Mouse (Mus musculus): Measurements from ENCODE around the gene Rnf34. TPM values are rescaled to one million over a fixed set of nuclear protein-coding genes. Genes with fewer than 3 reads are reported as not detected.

Gene Rnf34
- total RNA-seq (2017): 21.6 and 21.7 TPM in 2 replicates

- peak; percentile 97 to 98 for ATAC-seq (replicated peaks in 1 of 2; ENCODE audit: insufficient read depth in 1 of 2, low FRiP score in 2 of 2, low TSS enrichment in 1 of 2, low read depth in 1 of 2, poor library complexity in 2 of 2, severe bottlenecking in 2 of 2)
These were observed at the start of gene Rnf34 for GRCm38 (mm10) chr5:122849521-122850318. Gene Rnf34 (plus strand): TSS chr5:122850048.

DNA sequence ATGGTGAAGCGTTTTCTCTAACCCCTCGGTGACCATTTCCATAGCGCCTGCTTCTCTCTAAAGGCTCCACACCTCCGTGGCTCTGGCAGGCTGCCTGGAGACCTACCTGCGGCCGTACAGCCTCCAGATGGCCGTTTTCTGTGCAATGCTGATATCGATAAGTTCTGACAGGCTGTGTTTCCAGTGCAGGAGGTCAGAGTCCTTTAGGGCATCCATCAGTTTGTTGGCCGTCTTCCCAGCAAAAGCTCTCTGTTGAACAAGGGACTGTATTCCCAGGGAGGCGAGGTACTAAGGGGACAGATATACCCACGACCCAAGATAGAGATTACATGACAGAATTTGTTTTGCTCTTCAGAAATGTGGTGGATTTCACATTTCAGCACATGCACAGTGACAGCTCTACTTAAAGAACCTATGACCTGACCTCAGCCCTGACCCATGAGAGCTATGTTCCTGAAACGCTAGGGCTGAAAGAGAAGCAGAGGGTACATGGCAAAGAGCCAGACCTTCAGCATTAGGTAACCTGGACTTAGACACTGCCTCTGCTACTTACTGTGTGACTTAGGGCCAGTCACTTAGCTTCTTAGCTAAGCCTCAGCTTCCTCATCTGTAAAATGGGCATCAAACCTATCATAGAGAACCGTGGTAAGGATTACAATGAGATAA, 49.4 kb upstream of the Rnf34 start:
- no peak for ATAC-seq (replicated peaks in 1 of 2; ENCODE audit: insufficient read depth in 1 of 2, low FRiP score in 2 of 2, low TSS enrichment in 1 of 2, low read depth in 1 of 2, poor library complexity in 2 of 2, severe bottlenecking in 2 of 2)

DNA sequence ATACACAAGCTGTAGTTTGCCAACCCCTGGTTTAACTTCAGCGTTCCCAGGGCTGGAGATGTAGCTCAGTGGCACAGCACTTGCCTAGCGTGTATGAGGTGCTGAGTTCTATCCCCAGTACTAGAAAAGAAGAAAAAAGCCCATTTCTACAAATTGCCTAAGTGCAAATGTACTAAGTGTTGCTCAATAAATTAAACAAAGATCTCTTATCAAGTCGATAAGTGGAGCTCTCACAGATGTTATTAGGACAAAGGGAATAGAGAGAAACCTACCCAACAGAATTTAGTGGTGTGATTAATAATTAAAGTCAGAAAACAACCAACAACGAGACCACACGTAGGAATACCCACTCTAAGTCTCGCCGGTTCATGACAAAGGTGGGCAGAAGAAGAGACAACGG, 48.2 kb upstream of the Rnf34 start:
- ATAC-seq (replicated peaks in 1 of 2; ENCODE audit: insufficient read depth in 1 of 2, low FRiP score in 2 of 2, low TSS enrichment in 1 of 2, low read depth in 1 of 2, poor library complexity in 2 of 2, severe bottlenecking in 2 of 2): no peak

- ATAC-seq (replicated peaks in 1 of 2; ENCODE audit: insufficient read depth in 1 of 2, low FRiP score in 2 of 2, low TSS enrichment in 1 of 2, low read depth in 1 of 2, poor library complexity in 2 of 2, severe bottlenecking in 2 of 2): no peak
These were observed 47.1 kb upstream of the Rnf34 start for GRCm38 (mm10) chr5:122802706-122803105.

DNA sequence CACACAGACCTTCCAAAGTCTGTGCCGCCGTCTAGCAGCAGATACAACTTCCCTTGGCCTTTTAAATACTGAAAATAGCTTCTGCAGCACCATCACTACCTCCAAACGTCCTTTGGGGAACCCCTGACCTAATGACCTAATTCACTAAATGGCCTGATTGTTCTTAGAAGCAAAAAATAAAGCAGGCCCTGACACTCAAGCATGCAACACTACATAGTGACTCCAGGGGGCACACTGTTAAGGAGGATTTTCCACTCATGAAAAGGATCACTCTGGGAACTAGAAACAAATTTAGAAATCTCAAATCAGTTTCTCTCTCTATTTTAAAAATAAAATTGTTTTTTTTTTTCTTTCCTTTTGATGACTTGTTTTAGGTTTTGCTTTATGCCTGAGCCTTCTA, 44.3 kb upstream of the Rnf34 start:
- ATAC-seq (replicated peaks in 1 of 2; ENCODE audit: insufficient read depth in 1 of 2, low FRiP score in 2 of 2, low TSS enrichment in 1 of 2, low read depth in 1 of 2, poor library complexity in 2 of 2, severe bottlenecking in 2 of 2): no peak

DNA sequence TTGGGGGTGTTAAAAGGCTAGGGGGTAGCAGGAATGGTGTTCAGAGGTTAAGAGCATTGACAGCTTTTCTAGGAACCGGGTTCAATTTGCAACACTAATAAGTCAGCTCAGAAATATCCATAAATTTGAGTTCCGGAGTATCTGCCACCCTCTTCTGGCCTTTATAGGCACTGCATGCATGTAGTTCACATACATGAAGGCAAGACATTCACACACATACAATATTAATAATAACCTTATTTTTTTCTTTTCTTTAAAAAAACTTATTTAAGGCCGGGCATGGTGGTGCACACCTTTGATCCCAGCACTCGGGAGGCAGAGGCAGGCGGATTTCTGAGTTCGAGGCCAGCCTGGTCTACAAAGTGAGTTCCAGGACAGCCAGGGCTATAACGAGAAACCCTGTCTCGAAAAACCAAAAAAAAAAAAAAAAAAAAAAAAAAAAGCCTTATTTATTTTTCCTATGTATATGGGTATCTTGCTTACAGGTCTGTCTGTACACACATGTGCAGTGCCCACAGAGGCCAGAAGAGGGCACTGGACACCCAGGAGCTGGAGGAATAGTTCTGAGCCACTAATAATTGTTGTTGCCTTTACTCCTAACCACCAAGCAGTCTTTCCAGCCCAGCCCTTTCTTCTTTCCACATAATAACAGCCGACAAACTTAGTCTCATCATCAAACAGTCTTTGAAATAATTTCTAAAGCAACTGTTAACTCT, 38.3 kb upstream of the Rnf34 start:
- ATAC-seq (replicated peaks in 1 of 2; ENCODE audit: insufficient read depth in 1 of 2, low FRiP score in 2 of 2, low TSS enrichment in 1 of 2, low read depth in 1 of 2, poor library complexity in 2 of 2, severe bottlenecking in 2 of 2): peak; percentile 75 to 78; a peak in 3 of 4 replicates

GRCm38 (mm10) chr5:122812699-122813098, 37.1 kb upstream of the Rnf34 start:
- no peak for ATAC-seq (replicated peaks in 1 of 2; ENCODE audit: insufficient read depth in 1 of 2, low FRiP score in 2 of 2, low TSS enrichment in 1 of 2, low read depth in 1 of 2, poor library complexity in 2 of 2, severe bottlenecking in 2 of 2)

GRCm38 (mm10) chr5:122820777-122821523, 28.9 kb upstream of the Rnf34 start, which contains the start of gene Anapc5:
Gene Anapc5 (minus strand): TSS chr5:122821339.
- ATAC-seq (replicated peaks in 1 of 2; ENCODE audit: insufficient read depth in 1 of 2, low FRiP score in 2 of 2, low TSS enrichment in 1 of 2, low read depth in 1 of 2, poor library complexity in 2 of 2, severe bottlenecking in 2 of 2): peak; percentile 95 to 99

- peak; percentile 43 to 50; a peak in 3 of 4 replicates for ATAC-seq (replicated peaks in 1 of 2; ENCODE audit: insufficient read depth in 1 of 2, low FRiP score in 2 of 2, low TSS enrichment in 1 of 2, low read depth in 1 of 2, poor library complexity in 2 of 2, severe bottlenecking in 2 of 2)
These were observed 28.3 kb upstream of the Rnf34 start for GRCm38 (mm10) chr5:122821524-122821885.

DNA sequence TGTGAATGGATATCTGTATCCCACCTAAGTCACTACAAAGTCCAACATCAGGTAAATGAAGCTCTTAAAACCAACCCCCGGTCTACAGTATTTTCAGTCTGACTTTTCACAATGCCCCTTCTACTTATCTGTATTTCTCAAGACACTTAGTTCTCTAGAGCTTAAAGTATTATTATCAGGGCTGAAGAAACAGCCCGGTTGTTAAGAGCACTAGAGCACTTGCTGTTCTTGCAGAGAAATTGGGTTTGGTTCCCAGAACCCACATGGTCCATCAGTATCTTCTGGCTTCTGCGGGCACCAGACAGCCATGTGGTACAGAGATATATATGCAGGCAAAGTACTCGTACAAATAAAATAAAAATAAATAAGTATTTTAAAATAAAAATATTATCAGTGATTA, 27.4 kb upstream of the Rnf34 start:
- ATAC-seq (replicated peaks in 1 of 2; ENCODE audit: insufficient read depth in 1 of 2, low FRiP score in 2 of 2, low TSS enrichment in 1 of 2, low read depth in 1 of 2, poor library complexity in 2 of 2, severe bottlenecking in 2 of 2): no peak

DNA sequence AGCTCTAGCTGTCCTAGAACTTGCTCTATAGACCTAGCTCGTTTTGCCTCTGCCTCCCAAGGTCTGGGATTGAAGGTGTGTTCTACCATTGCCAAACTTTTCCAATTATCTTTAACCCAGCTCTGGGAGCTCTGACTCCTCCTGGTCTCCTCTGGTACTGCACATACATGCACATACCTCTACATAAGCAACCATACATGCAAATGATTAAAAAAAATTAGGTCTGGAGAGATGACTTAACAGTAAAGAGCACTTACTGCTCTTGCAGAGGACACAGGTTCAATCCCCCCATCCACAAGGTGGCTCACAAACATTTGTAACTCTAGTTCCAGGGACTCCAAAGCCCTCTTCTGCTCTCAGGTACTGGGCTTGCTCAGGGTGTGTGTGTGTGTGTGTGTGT, 25.9 kb upstream of the Rnf34 start:
- no peak for ATAC-seq (replicated peaks in 1 of 2; ENCODE audit: insufficient read depth in 1 of 2, low FRiP score in 2 of 2, low TSS enrichment in 1 of 2, low read depth in 1 of 2, poor library complexity in 2 of 2, severe bottlenecking in 2 of 2)

DNA sequence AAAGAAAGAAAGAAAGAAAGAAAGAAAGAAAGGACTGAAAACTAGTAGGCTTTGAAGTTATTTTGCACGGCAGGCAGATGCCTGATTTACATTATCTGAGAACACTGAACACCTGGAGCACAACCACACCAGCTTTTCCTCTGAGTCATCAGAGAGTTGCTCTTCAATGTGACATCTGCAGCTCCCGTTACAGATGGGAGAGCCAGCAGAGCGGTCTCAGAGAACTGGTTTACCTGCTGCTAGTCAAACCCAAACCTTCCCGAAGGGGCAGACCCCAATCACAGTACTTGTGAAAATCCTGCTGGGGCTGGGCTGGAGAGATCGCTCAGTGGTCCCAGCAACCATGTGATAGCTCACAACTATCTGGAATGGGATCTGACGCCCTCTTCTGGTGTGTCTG, 25.4 kb upstream of the Rnf34 start:
- no peak for ATAC-seq (replicated peaks in 1 of 2; ENCODE audit: insufficient read depth in 1 of 2, low FRiP score in 2 of 2, low TSS enrichment in 1 of 2, low read depth in 1 of 2, poor library complexity in 2 of 2, severe bottlenecking in 2 of 2)

DNA sequence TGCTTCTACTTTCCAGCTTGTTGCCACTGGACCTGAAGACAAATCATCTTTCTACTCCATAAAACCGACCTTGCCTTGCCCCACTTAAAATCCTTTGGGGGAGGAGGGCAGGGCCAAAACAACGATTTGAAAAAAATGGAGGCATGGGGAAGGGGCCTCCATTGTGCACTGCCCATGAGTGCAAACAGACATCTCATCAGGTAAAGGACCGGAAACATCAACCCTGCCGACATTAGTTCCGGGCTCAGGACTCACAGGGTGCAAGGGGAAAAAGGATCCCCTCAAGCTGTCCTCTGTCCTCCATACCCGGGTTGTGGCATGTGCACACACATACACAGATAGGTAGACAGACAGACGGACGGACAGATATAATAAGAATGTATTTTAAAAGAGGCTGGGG, 24.7 kb upstream of the Rnf34 start:
- no peak for ATAC-seq (replicated peaks in 1 of 2; ENCODE audit: insufficient read depth in 1 of 2, low FRiP score in 2 of 2, low TSS enrichment in 1 of 2, low read depth in 1 of 2, poor library complexity in 2 of 2, severe bottlenecking in 2 of 2)

GRCm38 (mm10) chr5:122832536-122832935, 17.3 kb upstream of the Rnf34 start:
- ATAC-seq (replicated peaks in 1 of 2; ENCODE audit: insufficient read depth in 1 of 2, low FRiP score in 2 of 2, low TSS enrichment in 1 of 2, low read depth in 1 of 2, poor library complexity in 2 of 2, severe bottlenecking in 2 of 2): no peak

GRCm38 (mm10) chr5:122832996-122833395, 16.9 kb upstream of the Rnf34 start:
- no peak for ATAC-seq (replicated peaks in 1 of 2; ENCODE audit: insufficient read depth in 1 of 2, low FRiP score in 2 of 2, low TSS enrichment in 1 of 2, low read depth in 1 of 2, poor library complexity in 2 of 2, severe bottlenecking in 2 of 2)

- no peak for ATAC-seq (replicated peaks in 1 of 2; ENCODE audit: insufficient read depth in 1 of 2, low FRiP score in 2 of 2, low TSS enrichment in 1 of 2, low read depth in 1 of 2, poor library complexity in 2 of 2, severe bottlenecking in 2 of 2)
These were observed 8.7 kb upstream of the Rnf34 start for GRCm38 (mm10) chr5:122841126-122841525.

GRCm38 (mm10) chr5:122843799-122844198, 6.0 kb upstream of the Rnf34 start:
- peak; percentile 71 to 86; a peak in 3 of 4 replicates for ATAC-seq (replicated peaks in 1 of 2; ENCODE audit: insufficient read depth in 1 of 2, low FRiP score in 2 of 2, low TSS enrichment in 1 of 2, low read depth in 1 of 2, poor library complexity in 2 of 2, severe bottlenecking in 2 of 2)

Data from hematopoietic stem cell, adult 5-6 weeks (primary cell).